Mouse (Mus musculus) layer of hippocampus, postnatal 25 days (tissue): ENCODE results near the gene Usp44. TPM values are rescaled to one million over a fixed set of nuclear protein-coding genes. Genes with fewer than 3 reads are reported as not detected.
"Not testable (repeated sequence)": the region's sequence is repeated elsewhere in the genome, so short reads cannot be mapped to it uniquely, and the experiment has no call there.

Experiments
- DNase-seq, 2 experiments: peaks; one replicate each; pipeline ENCODE4 v3.0.0; 2022; ENCODE audit warnings: mixed read lengths in 2 of 2, low spot score in 1 of 2; ENCODE audit errors: extremely low spot score in 1 of 2
- total RNA-seq, 2 experiments: library from RNA; stranded (reverse); gene quantifications; 2 replicates each; pipeline ENCODE4 v1.2.3; 2021

Usp44 gene
- not detected for total RNA-seq

GRCm38 (mm10) chr10:93830931-93831729, at the start of gene Usp44:
Usp44 (plus strand) TSS chr10:93831555.
- DNase-seq: no peak

DNA sequence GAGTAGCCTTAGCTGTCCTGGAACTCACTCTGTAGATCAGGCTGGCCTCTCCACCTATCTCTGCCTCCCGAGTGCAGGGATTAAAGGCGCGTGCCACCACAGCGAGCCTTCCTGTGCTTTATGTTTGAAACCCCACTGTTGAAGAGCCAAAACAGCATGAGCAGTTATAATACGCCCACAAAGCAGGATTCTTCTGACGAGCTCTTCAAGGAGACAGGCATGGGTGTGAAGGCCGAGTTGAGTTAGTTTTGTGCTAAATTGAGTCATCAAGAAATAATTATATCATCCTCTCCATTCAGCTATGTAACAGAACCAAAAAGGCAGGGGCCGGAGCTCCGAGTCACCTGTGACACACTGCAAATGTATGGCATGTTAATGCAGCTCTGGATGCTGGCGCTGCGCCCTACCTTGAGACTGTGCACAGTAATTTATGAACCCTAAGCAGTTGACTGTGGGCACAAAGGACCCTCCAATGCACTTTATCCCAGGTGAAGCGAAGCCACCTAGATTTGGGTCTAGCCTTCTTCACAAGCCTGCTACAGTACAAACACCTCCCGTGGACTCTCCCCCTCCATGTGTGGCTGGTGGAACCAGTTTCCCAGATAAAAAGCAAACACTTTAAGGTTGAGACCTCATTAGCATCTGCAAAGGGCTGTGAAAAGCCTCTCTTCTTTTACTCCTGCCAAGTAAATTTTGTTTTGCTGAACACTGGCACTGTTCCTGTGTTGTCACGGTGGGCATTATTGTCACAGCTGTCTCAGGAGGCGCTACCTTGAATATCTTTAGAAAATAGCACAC, 47.9 kb upstream of the Usp44 start:
- no peak for DNase-seq

GRCm38 (mm10) chr10:93799711-93800362, 31.5 kb upstream of the Usp44 start:
- no peak for DNase-seq

DNA sequence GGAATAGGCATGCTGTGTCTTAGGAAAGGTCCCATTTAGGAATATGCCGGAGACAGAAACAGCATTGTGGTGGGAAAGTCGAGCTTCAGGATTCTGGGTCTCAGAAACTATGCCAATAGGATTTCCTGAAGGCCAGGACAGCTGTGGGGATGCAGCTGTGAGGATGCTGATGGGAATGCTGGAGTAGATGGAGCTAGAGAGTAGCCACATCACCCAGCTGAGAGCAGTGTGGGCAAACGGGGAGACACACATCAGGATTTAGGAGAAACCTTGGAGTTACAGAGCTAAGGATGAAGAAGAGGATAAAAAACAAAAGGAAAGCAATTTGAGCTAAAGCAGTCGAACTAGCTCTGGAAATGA, 31.0 kb upstream of the Usp44 start:
- DNase-seq: no peak

GRCm38 (mm10) chr10:93800895-93801294, 30.5 kb upstream of the Usp44 start:
- no peak for DNase-seq

- no peak for DNase-seq
Observed at GRCm38 (mm10) chr10:93803199-93803598, 28.2 kb upstream of the Usp44 start.

GRCm38 (mm10) chr10:93809438-93809837, 21.9 kb upstream of the Usp44 start:
- DNase-seq: not testable (repeated sequence)

GRCm38 (mm10) chr10:93810590-93811185, 20.7 kb upstream of the Usp44 start:
- DNase-seq: no peak

DNA sequence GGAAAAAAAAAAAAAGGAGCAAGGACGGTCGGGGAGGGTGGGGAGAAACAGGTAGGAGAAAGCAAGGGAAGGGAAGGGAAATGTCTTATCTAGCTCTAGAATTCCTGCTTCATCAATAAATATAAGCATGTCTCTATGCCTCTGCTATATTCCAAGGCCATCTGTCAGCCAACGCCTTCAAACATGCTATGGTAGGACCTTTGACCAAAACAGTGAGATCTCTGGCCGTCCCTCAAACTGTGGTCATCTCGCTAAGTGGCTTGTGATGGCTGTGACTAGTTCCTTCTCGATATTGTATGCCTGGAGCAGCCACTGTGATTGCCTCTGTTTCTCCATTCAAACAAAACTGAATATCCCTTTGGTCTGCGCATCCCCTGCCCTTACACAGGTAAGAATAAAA, 19.3 kb upstream of the Usp44 start:
- DNase-seq: no peak

GRCm38 (mm10) chr10:93812774-93813415, 18.5 kb upstream of the Usp44 start:
- peak; percentile 73 to 95 for DNase-seq

GRCm38 (mm10) chr10:93813755-93814154, 17.6 kb upstream of the Usp44 start:
- DNase-seq: no peak

- DNase-seq: peak; percentile 50 to 85
Observed at GRCm38 (mm10) chr10:93818661-93819060, 12.7 kb upstream of the Usp44 start.

DNA sequence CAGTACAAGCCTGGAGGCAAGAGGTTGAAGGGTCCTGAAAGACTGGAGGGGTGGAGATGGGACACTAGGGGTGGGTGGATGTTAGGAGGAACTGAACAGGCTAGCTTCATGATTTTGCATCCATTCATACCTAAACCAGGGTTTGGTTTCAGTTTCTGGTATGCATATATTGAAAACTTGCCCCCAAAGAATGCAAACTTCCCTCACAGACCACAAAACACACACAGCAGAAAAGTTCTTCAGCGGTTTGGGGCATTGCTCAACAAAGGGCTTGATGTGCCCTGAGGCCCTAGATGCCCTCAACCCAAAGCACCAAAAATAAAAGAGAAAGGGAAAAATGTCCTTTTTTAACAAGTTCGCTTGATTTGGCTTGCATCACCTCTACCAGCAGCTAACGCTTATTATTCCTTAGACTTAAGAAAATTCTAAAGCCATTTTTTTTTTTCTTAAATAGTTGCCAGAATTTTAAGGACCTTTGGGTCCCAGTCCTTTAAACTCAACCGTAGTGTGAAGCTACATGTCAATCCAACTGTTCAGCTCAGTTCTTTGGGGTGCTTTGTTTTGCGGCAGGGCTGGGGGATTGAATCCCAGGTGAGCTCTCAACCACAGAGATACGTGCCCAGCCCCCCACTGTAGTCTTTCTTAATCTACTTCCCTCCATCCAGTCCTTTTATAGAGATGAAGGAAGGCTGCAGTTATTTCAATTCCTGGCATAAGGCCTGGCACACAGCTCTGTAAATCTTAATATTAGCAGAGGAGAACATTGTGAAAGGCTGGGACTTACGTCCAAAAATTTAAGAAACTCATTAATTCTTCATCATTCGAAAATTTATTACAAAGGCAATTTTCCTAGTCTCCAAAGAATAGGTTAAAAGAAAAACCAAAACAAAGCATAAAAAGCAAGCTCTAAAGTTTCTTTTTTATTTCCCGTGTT, 1.2 kb upstream of the Usp44 start:
- DNase-seq: no peak

- no peak for DNase-seq
Observed at GRCm38 (mm10) chr10:93831730-93832574, 597 bp downstream of the Usp44 start.

- no peak for DNase-seq
Observed at GRCm38 (mm10) chr10:93832811-93833210, 1.5 kb downstream of the Usp44 start.

DNA sequence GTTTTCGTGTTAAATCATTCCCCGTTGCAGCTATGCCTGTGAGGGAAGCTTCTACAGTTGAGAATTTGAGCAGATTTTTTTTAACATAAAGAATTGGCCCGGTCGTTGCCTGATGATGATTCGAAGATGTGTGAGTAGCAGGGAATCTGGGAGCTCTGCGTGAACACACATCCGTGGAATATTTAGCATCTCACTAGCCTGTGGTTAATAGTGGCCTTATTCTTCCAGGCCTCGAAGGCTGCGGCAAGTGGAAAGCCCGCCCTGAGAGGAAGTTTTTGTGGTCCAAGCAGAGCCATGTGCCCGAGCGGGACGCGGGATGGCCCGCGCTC, 2.0 kb downstream of the Usp44 start:
- no peak for DNase-seq

- DNase-seq: peak in 1 of 2 experiments; percentile 8
Observed at GRCm38 (mm10) chr10:93833699-93834393, 2.5 kb downstream of the Usp44 start.

- DNase-seq: no peak
Observed at GRCm38 (mm10) chr10:93834394-93834745, 3.0 kb downstream of the Usp44 start.
